Mouse (Mus musculus): Measurements from ENCODE around the gene Platr17.

GRCm38 (mm10) chr17:33865330-33866030 is 39.5 kb upstream of the Platr17 start:
- no peak for TF ChIP-seq POLR2A (IDR thresholded peaks at IDR 0.05; ENCODE audit: low read depth, low read length)
- TF ChIP-seq CTCF (IDR thresholded peaks at IDR 0.05; ENCODE audit: extremely low read depth, insufficient read depth, insufficient read length, insufficient replicate concordance) = peak; percentile 54; the same call in 1 of the 2 replicates
